Mouse (Mus musculus): ENCODE results near the gene Rab3ip.

Rab3ip gene

GRCm38 (mm10) chr10:116919368-116920317 lies 30.9 kb downstream of the Rab3ip start:
- DNase-seq = no peak

- DNase-seq = no peak
Measured at GRCm38 (mm10) chr10:116916581-116916980, 34.0 kb downstream of the Rab3ip start.

GRCm38 (mm10) chr10:116915286-116915685 lies 35.3 kb downstream of the Rab3ip start:
- DNase-seq = no peak

DNA sequence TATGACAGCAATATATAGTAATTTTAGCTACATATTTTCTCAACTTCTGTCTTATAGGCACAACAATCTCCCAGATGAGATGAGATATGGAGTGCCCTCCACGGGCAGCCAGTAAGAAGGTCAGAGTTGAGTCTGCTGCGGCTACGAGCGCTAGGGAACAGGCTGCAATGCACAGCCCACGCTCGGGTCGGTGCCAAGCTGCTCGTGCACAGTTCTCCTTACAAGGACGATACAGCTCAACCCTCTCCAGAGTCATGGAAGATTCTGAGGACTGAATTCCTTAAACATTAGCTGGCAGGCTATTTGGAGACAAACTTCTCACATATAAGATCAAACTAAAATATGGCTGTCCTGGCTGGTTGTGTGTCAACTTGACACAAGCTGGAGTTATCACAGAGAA lies 36.0 kb downstream of the Rab3ip start:
- DNase-seq = peak in 1 of 2 experiments; percentile 27

DNA sequence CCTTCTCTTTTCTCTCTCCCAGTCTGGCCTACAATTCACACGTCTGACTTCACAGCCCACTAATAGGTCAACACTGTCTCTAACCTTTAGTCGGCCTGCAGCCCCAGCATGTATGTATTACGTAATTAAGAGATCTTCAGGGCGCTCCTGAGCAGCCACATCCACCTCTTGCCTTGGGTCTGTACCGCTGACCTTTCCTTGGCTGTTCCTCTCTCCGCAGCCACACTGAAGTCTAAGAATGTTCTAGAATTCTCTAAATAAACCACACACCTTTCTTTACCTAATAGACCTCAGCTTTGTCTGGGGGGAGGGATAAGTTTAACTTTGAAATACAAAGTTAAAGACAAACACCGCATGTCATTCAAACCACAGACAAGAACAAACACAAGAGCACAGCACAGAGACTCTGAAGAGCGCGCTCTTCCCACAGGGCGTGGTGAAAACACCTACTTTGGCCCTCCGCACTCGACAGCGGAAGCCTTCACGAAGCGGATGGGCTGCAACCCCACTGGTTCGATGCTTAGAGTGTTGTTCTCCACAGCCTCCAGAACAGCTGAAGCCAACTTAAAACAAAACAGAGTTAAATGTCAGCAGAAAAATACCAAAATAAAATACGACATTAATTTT lies 36.8 kb downstream of the Rab3ip start:
- DNase-seq = no peak

DNA sequence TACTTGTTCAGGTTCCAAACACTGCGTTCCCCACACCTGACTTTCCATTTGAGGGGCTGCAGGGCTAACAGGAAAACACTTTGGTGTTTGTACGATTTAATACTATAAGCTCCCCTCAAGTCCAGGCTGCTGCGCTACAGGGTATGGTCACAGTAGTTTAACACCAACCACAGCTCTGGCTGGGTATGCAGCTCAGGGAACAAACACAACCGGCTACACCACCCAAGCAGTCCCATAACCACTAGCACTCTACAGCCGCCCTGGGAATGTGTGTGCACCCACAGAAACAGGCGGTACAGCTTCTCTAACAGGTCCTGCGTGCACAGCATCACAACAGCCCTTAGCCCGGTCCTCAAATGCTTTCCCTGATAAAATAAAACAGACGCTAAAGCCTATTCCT lies 37.7 kb downstream of the Rab3ip start:
- no peak for DNase-seq

GRCm38 (mm10) chr10:116908901-116909642 lies 41.5 kb downstream of the Rab3ip start:
- DNase-seq = no peak

- no peak for DNase-seq
Measured at GRCm38 (mm10) chr10:116906794-116907193, 43.8 kb downstream of the Rab3ip start.

GRCm38 (mm10) chr10:116904503-116904908 lies 46.1 kb downstream of the Rab3ip start:
- DNase-seq = no peak

DNA sequence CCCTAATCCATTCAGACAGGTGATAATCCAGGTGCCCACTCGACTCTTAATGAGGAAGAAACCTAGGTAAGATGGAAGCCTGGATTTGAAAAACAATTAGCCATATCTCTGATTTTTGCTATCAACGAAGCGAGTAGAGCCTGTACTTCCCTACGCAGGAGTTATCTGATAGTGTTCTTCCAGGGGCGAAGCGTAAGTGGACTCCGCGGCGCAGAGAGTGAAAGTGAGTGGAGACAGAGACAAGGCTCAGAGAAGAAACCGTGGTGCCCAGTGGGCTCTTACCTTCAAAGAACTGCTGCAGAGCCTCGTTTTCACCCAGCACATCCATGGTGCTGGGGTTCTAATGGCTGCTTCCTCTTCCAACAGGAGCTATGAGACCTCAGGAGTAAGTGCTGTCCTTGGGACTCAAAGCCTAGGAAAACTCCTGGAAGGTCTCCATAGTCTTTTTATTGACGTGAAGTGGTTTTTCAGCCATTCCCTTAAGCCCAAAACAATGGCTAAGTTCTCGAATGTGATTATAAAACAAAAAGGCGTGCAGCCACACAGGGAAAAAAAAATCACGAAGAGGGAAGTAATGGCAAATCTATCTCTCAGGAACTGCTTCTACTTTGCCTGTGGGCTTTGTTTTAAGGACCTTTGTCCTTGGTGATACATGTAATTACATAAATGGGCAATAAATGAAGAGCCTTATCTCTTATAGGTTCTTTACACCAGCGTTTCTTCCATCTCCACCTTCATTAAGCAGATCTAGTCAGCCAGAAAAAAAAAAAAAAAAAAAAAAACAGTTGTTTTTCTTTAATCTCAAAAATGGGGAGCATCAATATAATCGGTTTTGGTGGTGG lies 54.0 kb downstream of the Rab3ip start, which contains the start of gene Myrfl:
Myrfl (minus strand) TSS at position 584 of the 842 bp plus-strand sequence.
- DNase-seq = no peak

GRCm38 (mm10) chr10:116895108-116895833 lies 55.3 kb downstream of the Rab3ip start:
- no peak for DNase-seq

- DNase-seq = no peak
Measured at GRCm38 (mm10) chr10:116894540-116894939, 56.0 kb downstream of the Rab3ip start.

DNA sequence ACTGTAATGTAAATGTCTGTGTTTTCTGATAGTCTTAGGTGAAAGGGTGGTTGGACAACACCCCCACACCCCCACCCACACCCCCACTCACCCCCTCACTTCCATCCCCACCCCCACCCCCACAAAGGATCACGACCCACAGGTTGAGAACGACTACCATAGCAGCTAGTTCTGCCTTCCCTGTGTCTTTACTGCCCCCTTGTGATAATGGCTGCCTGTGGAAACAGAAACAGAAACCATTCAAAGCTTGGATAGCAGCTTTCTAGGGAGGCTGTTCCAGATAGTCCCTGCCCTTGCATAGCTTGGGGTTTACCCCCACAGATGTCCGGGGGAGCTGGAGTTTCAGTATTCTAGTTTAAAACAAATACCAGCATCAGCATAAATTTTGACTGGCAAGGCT lies 56.8 kb downstream of the Rab3ip start:
- DNase-seq = peak in 1 of 2 experiments; percentile 45

GRCm38 (mm10) chr10:116890587-116890986 lies 60.0 kb downstream of the Rab3ip start:
- no peak for DNase-seq

DNA sequence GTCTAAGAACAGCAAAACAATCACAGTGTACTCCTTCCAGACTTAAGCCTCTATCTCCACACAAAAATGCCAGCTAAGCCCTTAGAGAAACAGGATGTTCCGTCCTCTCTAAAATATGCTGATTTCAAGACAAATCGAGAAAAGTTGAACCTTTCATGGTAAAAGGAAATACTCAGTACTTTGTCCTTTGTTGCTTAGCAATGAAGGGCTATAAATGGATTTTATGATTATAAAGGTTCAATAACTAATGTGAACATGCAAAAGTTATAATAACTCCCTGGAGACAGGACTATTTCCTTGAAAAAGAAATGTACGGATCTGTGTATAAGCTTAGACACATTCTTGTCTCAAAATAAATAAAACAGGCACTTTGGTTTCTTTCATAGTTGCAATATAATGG lies 66.0 kb downstream of the Rab3ip start:
- DNase-seq = no peak

GRCm38 (mm10) chr10:116883531-116883930 lies 67.0 kb downstream of the Rab3ip start:
- no peak for DNase-seq

GRCm38 (mm10) chr10:116877436-116877835 lies 73.1 kb downstream of the Rab3ip start:
- no peak for DNase-seq

- no peak for DNase-seq
Measured at GRCm38 (mm10) chr10:116874490-116874889, 76.1 kb downstream of the Rab3ip start.

DNA sequence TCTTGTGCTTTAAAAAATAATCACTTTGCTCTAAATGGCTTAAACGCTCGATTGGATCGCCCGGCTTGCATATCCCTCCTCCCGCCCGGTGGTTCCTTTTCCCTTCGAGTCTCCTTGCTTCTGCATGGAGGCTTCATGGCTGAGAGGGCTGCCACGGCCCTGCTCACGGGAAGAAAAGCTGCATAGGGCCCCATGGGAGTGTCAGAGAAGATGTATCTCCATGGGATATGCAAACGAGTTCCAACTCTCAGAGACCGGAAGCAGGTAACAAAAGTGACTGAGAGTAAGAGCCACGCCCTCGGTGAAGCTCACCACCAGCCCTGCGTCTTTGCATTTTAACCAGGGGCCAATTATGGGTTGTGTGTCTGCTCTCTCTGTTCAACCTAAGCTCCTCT lies 78.6 kb downstream of the Rab3ip start:
- DNase-seq = no peak

DNA sequence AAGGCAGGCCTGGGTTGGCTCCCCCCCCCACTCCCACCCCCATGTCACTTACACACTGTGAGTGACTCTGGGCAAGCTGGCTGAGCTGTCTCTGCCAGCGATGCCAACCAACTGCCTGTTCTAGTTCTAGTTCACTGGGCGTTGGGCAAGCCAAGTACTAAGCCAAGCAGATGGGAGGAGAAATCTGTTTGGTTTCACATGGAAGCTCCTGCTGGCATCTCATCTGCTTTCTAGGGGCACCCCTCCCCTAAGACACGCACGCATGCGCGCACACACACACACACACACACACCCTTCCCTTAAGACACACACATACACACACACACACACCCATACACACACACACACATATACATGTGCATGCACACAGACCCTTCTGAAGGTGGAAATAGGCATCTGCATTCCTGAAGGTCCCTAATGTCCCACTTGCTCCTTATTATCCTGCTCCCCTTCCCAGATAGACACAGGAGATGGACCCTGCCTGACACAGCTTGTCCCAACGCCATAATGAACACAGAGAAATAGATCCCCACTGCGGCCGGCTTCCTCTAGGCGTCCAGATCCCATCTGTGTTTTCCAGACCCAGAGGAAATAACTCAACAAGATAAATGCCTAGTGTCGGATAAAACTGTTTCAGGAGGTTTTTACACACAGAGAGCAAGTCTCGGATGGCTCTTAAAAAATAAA lies 79.1 kb downstream of the Rab3ip start:
- DNase-seq = no peak

GRCm38 (mm10) chr10:116870819-116871218 lies 79.8 kb downstream of the Rab3ip start:
- DNase-seq = no peak
